In genomic region chr11:20544376-20544775, GRCm38 (mm10) we compare ENCODE assay signal across 9 mouse cellular contexts. TPM values are rescaled to one million over a fixed set of nuclear protein-coding genes. Genes with fewer than 3 reads are reported as not detected.
DNase-seq lines count a peak whose midpoint lies in the region; ATAC-seq and TF ChIP-seq lines count a peak whose summit lies in the region.
"Had no signal": no experiment of that assay in that cellular context is flagged by ENCODE, and none has a peak within 500 bp of the region (broad histone marks: within the 10 kb centered on the region; RNA-seq: fewer than 3 reads in every experiment).

No protein-coding gene starts in this region.

- no peak for TF ChIP-seq EP300 in MEL (IDR thresholded peaks at IDR 0.05; ENCODE audit: low read depth in 1 of 2, low read length in 2 of 2)

- no peak overlapping the region for H3K27ac ChIP-seq in heart, embryonic 14.5 days (replicated peaks in 1 of 2; ENCODE audit: control insufficient read depth in 1 of 2, insufficient read depth in 1 of 2, low read depth in 2 of 2, low read length in 2 of 2)
- no peak overlapping the region for H3K27ac ChIP-seq in MEL (ENCODE audit: control insufficient read depth, low read depth, low read length)
- H3K27ac ChIP-seq in hindbrain, embryonic 12.5 days, result no peak overlapping the region
- no peak overlapping the region for H3K27ac ChIP-seq in midbrain, embryonic 12.5 days (replicated peaks)

- H3K9ac ChIP-seq in heart, embryonic 14.5 days (ENCODE audit: low read length), result peak overlapping the region; percentile 89
- peak overlapping the region; percentile 76 for H3K9ac ChIP-seq in MEL (ENCODE audit: control insufficient read depth, low read depth, low read length, poor library complexity, severe bottlenecking)
- peak overlapping the region; percentile 86; the same call in 1 of the 2 replicates for H3K9ac ChIP-seq in hindbrain, embryonic 12.5 days
- 0 out of 2 replicates have a peak overlapping the region, but pooled peaks have one; percentile 79 for H3K9ac ChIP-seq in midbrain, embryonic 12.5 days (replicated peaks)

- no peaks in the 10 kb centered on the region for H3K36me3 ChIP-seq in heart, embryonic 14.5 days (ENCODE audit: control insufficient read depth, insufficient read depth, low read length)
- peaks cover 0 to 5% of the 10 kb centered on the region in 2 experiments; a peak in 2 of 4 replicates for H3K36me3 ChIP-seq in MEL (ENCODE audit: control insufficient read depth in 1 of 2, insufficient read depth in 2 of 2, low read length in 2 of 2)
- no peaks in the 10 kb centered on the region for H3K36me3 ChIP-seq in hindbrain, embryonic 12.5 days
- H3K36me3 ChIP-seq in midbrain, embryonic 12.5 days, result no peaks in the 10 kb centered on the region

- H3K79me2 ChIP-seq in MEL (ENCODE audit: control insufficient read depth, insufficient read depth, low read length, poor library complexity), result peaks cover 6% of the 10 kb centered on the region; the same call in 1 of the 2 replicates

- WGBS in heart, embryonic 14.5 days, result 44% methylated on average over 8 of the region's 8 CpGs
- 51% methylated on average over 8 of the region's 8 CpGs for WGBS in hindbrain, embryonic 12.5 days
- WGBS in midbrain, embryonic 12.5 days, result 52% methylated on average over 8 of the region's 8 CpGs

- DNase-seq in heart, adult 8-10 months (ENCODE audit: low spot score), result no peak
- peak; percentile 29 for DNase-seq in MEL (ENCODE audit: low read depth, low spot score)
- DNase-seq in ovary, adult 18-20 months (ENCODE audit: low spot score), result no peak
- DNase-seq in layer of hippocampus, adult 8-10 months (ENCODE audit: low spot score in 2 of 2), result no peak
- DNase-seq: gastrocnemius, postnatal 36 days had no signal

- TF ChIP-seq RAD21 in MEL (IDR thresholded peaks at IDR 0.05; ENCODE audit: low read depth, low read length), result no peak

- H3K4me1 ChIP-seq in heart, embryonic 14.5 days (ENCODE audit: control insufficient read depth in 2 of 2, insufficient read depth in 2 of 2, low read length in 2 of 2), result peaks cover 0 to 12% of the 10 kb centered on the region in 2 experiments; a peak in 2 of 4 replicates
- H3K4me1 ChIP-seq in MEL (ENCODE audit: control insufficient read depth in 1 of 2, insufficient read depth in 2 of 2, low read length in 2 of 2), result peaks cover 9 to 10% of the 10 kb centered on the region in 2 experiments
- H3K4me1 ChIP-seq in hindbrain, embryonic 12.5 days, result peaks cover 16% of the 10 kb centered on the region
- H3K4me1 ChIP-seq in midbrain, embryonic 12.5 days, result peaks cover 18% of the 10 kb centered on the region; the same call in 1 of the 2 replicates

- ATAC-seq in heart, embryonic 14.5 days (ENCODE audit: insufficient number of reproducible peaks, insufficient read depth, low FRiP score, low read depth), result no peak
- ATAC-seq in hindbrain, embryonic 12.5 days (ENCODE audit: low FRiP score), result no peak
- ATAC-seq in midbrain, embryonic 12.5 days (ENCODE audit: low FRiP score, low read depth), result no peak
- no peak for ATAC-seq in monocyte, adult 5-6 weeks (replicated peaks; ENCODE audit: insufficient number of reproducible peaks, low FRiP score, low TSS enrichment, poor library complexity, severe bottlenecking)

- no peak for TF ChIP-seq CTCF in MEL (IDR thresholded peaks at IDR 0.05 in 2 of 3, conservative IDR thresholded peaks at IDR 0.05 in 1 of 3; ENCODE audit: control insufficient read depth in 1 of 3, insufficient read depth in 1 of 3, low read depth in 2 of 3, low read length in 3 of 3, poor library complexity in 1 of 3, severe bottlenecking in 1 of 3)

- peak overlapping the region in 1 of 2 experiments; percentile 88; a peak in 2 of 4 replicates for H3K4me3 ChIP-seq in heart, embryonic 14.5 days (ENCODE audit: control insufficient read depth in 1 of 2, insufficient read depth in 1 of 2, low read depth in 1 of 2, low read length in 2 of 2)
- peak overlapping the region; percentile 90 to 99 for H3K4me3 ChIP-seq in MEL (ENCODE audit: control insufficient read depth in 1 of 2, insufficient read depth in 1 of 2, low read depth in 2 of 2, low read length in 2 of 2)
- H3K4me3 ChIP-seq in hindbrain, embryonic 12.5 days, result peak overlapping the region; percentile 75
- peak overlapping the region; percentile 61 for H3K4me3 ChIP-seq in midbrain, embryonic 12.5 days

- H3K4me2 ChIP-seq in heart, embryonic 14.5 days (ENCODE audit: low read length), result peak overlapping the region; percentile 76
- peak overlapping the region; percentile 75 for H3K4me2 ChIP-seq in hindbrain, embryonic 12.5 days (replicated peaks)
- peak overlapping the region; percentile 77 for H3K4me2 ChIP-seq in midbrain, embryonic 12.5 days (replicated peaks)

- H3K27me3 ChIP-seq in heart, embryonic 14.5 days (ENCODE audit: control insufficient read depth, insufficient read depth, low read length), result no peaks in the 10 kb centered on the region
- H3K27me3 ChIP-seq in MEL (ENCODE audit: control insufficient read depth in 1 of 2, insufficient read depth in 2 of 2, low read length in 2 of 2), result no peaks in the 10 kb centered on the region
- H3K27me3 ChIP-seq in hindbrain, embryonic 12.5 days, result no peaks in the 10 kb centered on the region
- peaks cover 16% of the 10 kb centered on the region for H3K27me3 ChIP-seq in midbrain, embryonic 12.5 days

- H3K9me3 ChIP-seq in heart, embryonic 14.5 days (ENCODE audit: control insufficient read depth, low read length), result no peaks in the 10 kb centered on the region
- H3K9me3 ChIP-seq in MEL (replicated peaks; ENCODE audit: insufficient read depth, low read length), result no peaks in the 10 kb centered on the region
- H3K9me3 ChIP-seq in hindbrain, embryonic 12.5 days (replicated peaks), result no peaks in the 10 kb centered on the region
- H3K9me3 ChIP-seq in midbrain, embryonic 12.5 days, result no peaks in the 10 kb centered on the region

- TF ChIP-seq POLR2A in MEL (IDR thresholded peaks at IDR 0.05; ENCODE audit: control insufficient read depth in 1 of 2, insufficient read depth in 1 of 2, low read depth in 1 of 2, low read length in 2 of 2, poor library complexity in 1 of 2), result no peak

TF ChIP-seq in MEL, 35 proteins besides CTCF, POLR2A, EP300 and RAD21:
- TF ChIP-seq TAL1 (IDR thresholded peaks at IDR 0.05; ENCODE audit: low read length) (no peak), RCOR1 (IDR thresholded peaks at IDR 0.05; ENCODE audit: low read depth, low read length) (no peak)
TF ChIP-seq in MEL: peak in this region for 0.

RNA-seq across cellular contexts. Expression of gene Sertad2, which starts 1.3 kb away (rescaled TPM):
- 33.5 and 36.9 TPM in 2 replicates for polyA plus RNA-seq in heart, embryonic 14.5 days (2014; fragmentation: Nextera tagmentation; extraction: Ambion mirVana)
- 10 to 100 TPM; 17.2 to 22.2 (median 20.1) TPM for total RNA-seq in heart, adult 8-10 months (2022)
- 7.0 TPM in 2 replicates for total RNA-seq in MEL (2012; rRNA removed)
- polyA plus RNA-seq in MEL (2012; ENCODE audit: insufficient read depth in 1 of 2, insufficient read length in 2 of 2, low read depth in 1 of 2, low replicate concordance in 2 of 2, missing spikeins in 1 of 2), result 10 to 100 TPM in 1 of 2 experiments, not detected in 1; 11.5 TPM
- 36.0 and 36.9 TPM in 2 replicates for polyA plus RNA-seq in hindbrain, embryonic 12.5 days (2016; fragmentation: Nextera tagmentation; extraction: Ambion mirVana)
- 31.6 and 42.2 TPM in 2 replicates for polyA plus RNA-seq in midbrain, embryonic 12.5 days (2016; fragmentation: Nextera tagmentation; extraction: Ambion mirVana)
- 23.4 to 29.4 TPM (median 24.9 TPM) in 3 replicates for total RNA-seq in monocyte, adult 5-6 weeks (2017)
- total RNA-seq in layer of hippocampus, adult 8-10 months (2022), result 10 to 100 TPM; 17.4 to 24.3 (median 20.9) TPM
